Mouse (Mus musculus): ENCODE data around the gene Rps6ka5.

Gene Rps6ka5

DNA sequence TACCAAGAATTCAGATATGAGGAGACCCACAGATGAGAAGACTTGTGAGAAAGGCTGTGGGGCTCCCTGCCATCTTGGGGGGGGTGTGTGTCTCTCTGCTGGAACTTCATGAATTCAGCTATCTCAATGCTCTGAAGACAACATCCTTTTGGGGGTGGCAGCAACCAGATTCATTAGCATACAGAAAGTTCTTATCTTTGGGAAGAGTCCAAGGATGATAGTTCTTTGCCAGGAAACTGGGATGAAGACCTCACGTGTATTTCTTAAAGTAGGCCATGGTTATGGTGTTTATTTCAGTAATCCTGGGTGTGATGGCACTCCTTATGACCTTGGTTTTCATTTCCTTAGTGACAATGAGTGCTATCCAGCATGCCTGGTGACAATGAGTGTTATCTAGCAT is 195.0 kb downstream of the Rps6ka5 start:
- DNase-seq (ENCODE audit: low spot score in 2 of 2): no peak

GRCm38 (mm10) chr12:100530871-100531270 is 195.9 kb downstream of the Rps6ka5 start:
- DNase-seq (ENCODE audit: low spot score in 2 of 2): no peak

- DNase-seq (ENCODE audit: low spot score in 2 of 2): no peak
Measured at GRCm38 (mm10) chr12:100529651-100530050, 197.1 kb downstream of the Rps6ka5 start.

- no peak for DNase-seq (ENCODE audit: low spot score in 2 of 2)
Measured at GRCm38 (mm10) chr12:100529172-100529571, 197.6 kb downstream of the Rps6ka5 start.

- no peak for DNase-seq (ENCODE audit: low spot score in 2 of 2)
Measured at GRCm38 (mm10) chr12:100528246-100528645, 198.5 kb downstream of the Rps6ka5 start.

DNA sequence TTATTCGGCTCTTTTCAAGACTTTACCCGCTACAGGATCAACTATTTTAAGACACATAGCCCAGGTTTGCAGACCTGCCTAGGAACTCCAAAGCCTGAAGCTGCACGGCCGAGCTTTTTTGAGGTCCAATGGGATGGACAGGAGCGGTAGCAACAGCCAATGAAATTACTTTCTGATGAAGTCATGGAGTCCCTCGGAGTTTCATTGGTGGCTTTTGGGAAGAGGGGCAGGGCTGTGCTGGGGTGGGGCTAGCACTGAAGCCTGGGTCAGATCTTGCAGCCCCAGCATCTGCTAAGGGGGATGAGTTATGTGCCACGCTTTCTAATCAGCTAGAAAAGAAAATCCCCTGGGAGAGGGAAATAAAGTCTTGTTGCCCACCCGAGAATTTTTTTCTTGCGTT is 199.0 kb downstream of the Rps6ka5 start:
- DNase-seq (ENCODE audit: low spot score in 2 of 2): peak; percentile 47 to 58

DNA sequence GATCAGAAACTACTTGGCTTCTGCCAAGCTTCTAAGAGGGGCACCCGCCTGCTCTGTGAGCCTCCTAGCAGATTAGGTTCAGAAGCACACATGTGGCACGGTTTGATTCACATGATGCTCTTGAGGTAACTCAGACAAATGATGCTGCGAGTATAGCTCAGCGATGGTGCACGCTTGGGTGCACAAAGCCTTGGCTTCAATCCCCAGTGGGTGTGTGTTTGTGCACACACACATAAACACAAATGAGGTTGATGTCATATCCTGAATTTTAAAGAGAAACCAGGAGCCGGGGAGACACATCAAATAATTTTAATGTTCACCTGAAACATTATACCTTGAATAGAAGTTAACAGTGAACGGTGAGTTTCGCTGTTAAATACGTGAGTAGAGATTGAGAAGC is 199.5 kb downstream of the Rps6ka5 start:
- no peak for DNase-seq (ENCODE audit: low spot score in 2 of 2)

DNA sequence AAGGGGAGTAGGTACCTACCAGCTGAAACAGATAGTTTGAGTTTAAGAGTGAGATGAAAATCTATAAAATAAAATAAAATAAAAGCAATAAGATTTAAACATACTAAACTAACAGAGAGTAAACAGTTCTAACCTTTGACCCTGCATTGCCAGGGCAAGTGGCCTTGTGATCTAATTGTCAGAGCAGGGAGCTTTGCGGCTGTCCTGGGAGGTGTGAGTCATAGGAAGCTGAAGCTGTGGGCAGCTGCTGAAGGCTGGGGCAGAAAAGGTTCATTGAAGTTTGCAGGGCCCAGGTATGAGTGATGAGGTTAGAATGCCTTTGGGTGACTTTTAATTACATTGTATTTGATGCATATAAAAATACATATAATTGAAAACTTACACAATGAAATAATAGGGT is 200.8 kb downstream of the Rps6ka5 start:
- DNase-seq (ENCODE audit: low spot score in 2 of 2): no peak

- no peak for DNase-seq (ENCODE audit: low spot score in 2 of 2)
Measured at GRCm38 (mm10) chr12:100520794-100521186, 206.0 kb downstream of the Rps6ka5 start, which contains the start of gene Ttc7b. Ttc7b (minus strand) TSS chr12:100520826.

- DNase-seq (ENCODE audit: low spot score in 2 of 2): peak in 1 of 2 experiments; percentile 30
Measured at GRCm38 (mm10) chr12:100520077-100520793, 206.5 kb downstream of the Rps6ka5 start.

DNA sequence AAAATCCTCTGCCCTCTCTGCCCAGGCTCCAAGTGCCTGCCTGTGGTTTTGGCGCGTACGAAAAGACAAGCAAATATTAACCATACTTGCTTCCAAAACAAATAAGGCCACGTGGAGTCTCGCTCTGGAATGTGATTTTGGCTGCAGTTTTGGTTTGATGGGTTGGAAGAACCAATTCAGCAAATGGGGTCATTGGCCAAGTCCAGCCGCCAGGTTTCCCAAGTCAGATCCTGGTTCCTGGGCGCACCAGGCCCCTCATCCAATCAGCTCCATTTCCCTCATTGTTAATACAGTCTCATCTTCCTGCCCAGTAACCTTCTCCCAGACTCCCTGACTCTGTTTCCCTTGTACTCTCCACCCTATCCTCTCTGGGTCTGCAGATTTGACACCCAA is 207.1 kb downstream of the Rps6ka5 start:
- DNase-seq (ENCODE audit: low spot score in 2 of 2): no peak

DNA sequence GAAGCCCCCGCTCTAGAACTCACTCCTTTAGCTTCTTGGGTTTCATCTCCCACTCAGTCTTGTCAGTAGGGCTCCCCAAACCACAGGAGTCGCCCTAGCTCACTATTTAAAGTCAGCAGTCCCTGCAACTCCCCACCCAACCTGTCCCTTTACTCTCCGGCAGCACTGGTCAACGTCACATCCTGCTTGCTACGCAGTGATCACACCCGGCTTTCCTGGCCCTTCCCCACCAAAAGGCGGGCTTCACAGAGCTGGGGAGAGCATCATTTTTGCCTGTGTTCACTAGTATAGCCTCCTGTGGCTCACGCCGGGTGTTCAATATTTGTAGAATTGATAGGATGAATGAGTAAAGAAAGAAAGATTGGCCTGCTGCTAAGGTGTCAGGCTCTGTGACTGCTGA is 209.4 kb downstream of the Rps6ka5 start:
- DNase-seq (ENCODE audit: low spot score in 2 of 2): no peak

DNA sequence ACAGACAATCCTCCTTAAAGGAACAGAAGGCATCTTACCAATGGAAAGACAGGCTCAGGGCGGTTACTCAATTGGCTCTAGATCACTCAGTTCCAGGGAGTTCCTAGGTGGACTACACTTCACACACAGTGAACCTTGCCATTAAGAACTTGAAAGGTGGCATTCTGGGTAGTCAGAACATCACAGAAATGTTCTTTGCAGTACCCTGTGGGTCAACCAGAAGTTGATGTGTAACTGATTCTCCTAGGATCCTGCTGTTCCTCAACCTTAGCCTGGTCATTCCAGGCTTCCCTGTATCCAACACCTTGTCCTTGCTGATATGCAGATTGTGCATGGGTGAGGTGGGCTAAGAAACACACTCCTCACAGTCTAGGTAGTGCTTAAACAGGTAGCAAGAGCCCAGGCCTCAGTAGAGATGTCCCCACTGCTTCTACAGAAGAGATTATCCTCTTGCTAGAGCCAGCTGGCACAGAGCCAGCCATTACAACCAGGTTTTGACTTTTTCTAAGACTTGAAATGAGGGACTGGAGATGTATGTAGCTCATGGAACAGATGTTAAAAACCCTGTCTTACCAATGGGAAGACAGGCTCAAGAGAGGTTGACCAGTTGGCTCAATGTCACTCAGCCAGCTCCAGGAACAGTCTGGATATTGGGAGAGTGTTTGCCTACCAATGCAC is 210.5 kb downstream of the Rps6ka5 start:
- no peak for DNase-seq (ENCODE audit: low spot score in 2 of 2)

- DNase-seq (ENCODE audit: low spot score in 2 of 2): no peak
Measured at GRCm38 (mm10) chr12:100515493-100515892, 211.3 kb downstream of the Rps6ka5 start.

DNA sequence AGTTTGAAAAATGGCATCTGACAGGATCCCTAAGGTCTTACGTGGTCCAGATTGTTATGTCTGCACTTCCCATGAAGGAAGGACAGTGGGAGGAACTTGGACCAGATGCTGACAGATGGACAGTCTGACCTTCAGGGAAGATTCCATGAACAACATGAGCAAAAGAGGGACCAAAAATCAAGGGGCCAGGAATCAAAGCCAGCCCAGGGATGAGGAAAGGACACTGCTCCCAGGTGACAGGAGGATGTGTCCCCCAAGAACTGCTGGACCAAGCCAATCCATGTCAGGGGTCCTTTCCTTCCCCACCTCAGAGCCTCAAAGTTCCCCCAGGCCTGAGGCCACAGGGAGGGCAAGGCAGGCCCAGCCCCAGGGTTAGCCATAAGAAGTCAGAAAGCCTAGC is 212.2 kb downstream of the Rps6ka5 start:
- DNase-seq (ENCODE audit: low spot score in 2 of 2): no peak

GRCm38 (mm10) chr12:100513131-100513530 is 213.7 kb downstream of the Rps6ka5 start:
- no peak for DNase-seq (ENCODE audit: low spot score in 2 of 2)

DNA sequence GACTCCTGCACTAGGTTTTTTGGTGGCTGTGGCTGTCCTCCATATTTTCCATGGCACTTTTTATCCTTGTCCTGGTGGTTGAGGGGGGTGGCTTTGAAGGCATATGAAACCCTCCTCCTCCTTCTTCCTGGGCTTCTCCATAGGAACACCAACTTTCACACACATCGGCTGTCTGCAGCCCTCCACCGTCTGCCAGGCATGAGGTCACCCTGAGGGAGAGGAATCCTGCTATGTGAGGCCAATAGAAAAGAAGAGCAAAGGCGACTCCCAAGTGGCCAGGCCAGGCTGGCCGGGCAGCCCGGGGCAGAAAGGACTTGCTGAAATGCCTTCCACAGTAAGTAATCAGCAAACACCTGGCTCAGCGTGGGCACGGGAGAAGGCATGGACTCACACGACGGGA is 214.1 kb downstream of the Rps6ka5 start:
- no peak for DNase-seq (ENCODE audit: low spot score in 2 of 2)

GRCm38 (mm10) chr12:100509615-100510282 is 217.0 kb downstream of the Rps6ka5 start:
- DNase-seq (ENCODE audit: low spot score in 2 of 2): no peak

DNA sequence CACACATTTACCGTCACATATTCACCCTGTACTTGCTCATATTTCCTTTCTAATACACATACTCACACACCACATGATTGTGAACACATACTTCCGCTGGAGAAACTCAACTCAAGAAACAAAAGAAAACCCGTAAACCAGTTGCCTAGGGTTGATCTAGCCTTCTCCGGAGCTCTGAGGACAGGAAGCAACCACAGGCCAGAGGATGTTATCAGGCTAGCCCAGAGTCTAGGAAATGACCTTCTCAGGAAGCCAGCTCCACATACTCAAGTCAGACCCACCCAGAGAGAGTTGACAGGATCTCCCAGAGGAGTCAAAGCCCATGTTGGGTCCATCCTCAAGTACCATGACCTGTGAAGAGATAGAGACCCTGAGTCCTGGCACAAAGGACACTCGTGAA is 218.1 kb downstream of the Rps6ka5 start:
- DNase-seq (ENCODE audit: low spot score in 2 of 2): no peak

GRCm38 (mm10) chr12:100505484-100505883 is 221.3 kb downstream of the Rps6ka5 start:
- no peak for DNase-seq (ENCODE audit: low spot score in 2 of 2)

GRCm38 (mm10) chr12:100504585-100504984 is 222.2 kb downstream of the Rps6ka5 start:
- DNase-seq (ENCODE audit: low spot score in 2 of 2): no peak

DNA sequence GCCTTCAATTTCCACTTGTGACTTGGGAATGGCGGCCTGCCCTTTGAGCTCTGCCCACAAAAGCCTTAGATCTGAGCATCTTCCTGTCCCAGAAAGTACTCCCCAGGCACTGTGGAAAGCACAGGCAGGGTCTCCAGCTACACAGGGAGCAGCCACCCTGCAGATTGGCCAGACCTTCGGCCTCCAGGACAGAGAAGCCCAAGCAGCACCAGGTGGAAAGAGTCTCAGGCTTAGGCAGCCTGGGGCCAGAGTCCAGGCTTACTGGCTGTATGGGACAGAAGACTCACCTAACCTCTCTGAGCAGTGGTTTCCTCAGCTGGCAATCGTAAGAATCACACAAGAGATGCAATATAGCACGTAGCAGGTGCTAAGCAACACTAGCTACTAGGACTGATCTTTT is 223.1 kb downstream of the Rps6ka5 start:
- DNase-seq (ENCODE audit: low spot score in 2 of 2): no peak

DNA sequence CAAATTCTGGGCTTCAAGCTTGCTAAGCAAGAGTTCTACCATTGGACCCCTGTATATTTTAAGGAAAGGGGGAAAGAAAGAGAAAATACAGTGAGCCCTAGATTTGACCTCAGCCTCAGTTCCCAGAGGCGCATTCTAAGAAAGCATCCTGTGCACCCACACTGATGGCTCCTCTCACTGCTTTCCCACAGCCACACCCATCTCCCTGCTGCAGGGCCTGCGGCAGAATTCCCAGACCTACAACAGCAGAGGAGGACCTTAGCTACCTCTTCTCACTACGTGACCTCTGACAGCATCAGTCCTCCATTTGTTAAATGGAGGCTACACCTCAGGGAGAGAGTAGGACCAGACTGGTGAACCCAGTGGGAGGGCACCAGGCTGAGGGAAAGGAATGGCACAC is 224.2 kb downstream of the Rps6ka5 start:
- DNase-seq (ENCODE audit: low spot score in 2 of 2): no peak
